Mouse (Mus musculus): Measurements from ENCODE around the gene Spocd1. TPM values are rescaled to one million over a fixed set of nuclear protein-coding genes. Genes with fewer than 3 reads are reported as not detected.

Spocd1 gene
- 0.08 TPM in 1 of 2 replicates, not detected in the other for polyA plus RNA-seq (2014; fragmentation: Nextera tagmentation; extraction: Ambion mirVana)

- Histone ChIP-seq H3K9ac (ENCODE audit: low read depth, low read length) (no peak within 1 kb of the TSS), H3K27ac (ENCODE audit: low read depth, low read length) (no peak within 1 kb of the TSS), H3K4me1 (replicated peaks; ENCODE audit: control insufficient read depth, insufficient read depth, low read length) (no peaks in the 10 kb centered on the region), H3K36me3 (ENCODE audit: control insufficient read depth, insufficient read depth, low read length) (no peaks in the 10 kb centered on the region), H3K27me3 (ENCODE audit: control insufficient read depth, insufficient read depth, low read length) (no peaks in the 10 kb centered on the region), H3K4me2 (replicated peaks; ENCODE audit: low read depth, low read length) (peak within 1 kb of the TSS; percentile 17; the same call in 1 of the 2 replicates), H3K9me3 (ENCODE audit: control insufficient read depth, low read length) (no peaks in the 10 kb centered on the region), H3K4me3 (ENCODE audit: low read depth, low read length) (no peak within 1 kb of the TSS)
- ATAC-seq (ENCODE audit: low FRiP score) (no peak), DNase-seq (ENCODE audit: low spot score) (no peak)
- WGBS, result 43% methylated on average over 4 of the region's 4 CpGs
Measured at GRCm38 (mm10) chr4:129928949-129929348, at the start of gene Spocd1. Spocd1 (plus strand) TSS chr4:129929249.

- Histone ChIP-seq H3K27ac (ENCODE audit: low read depth, low read length) (no peak overlapping the region), H3K4me2 (replicated peaks; ENCODE audit: low read depth, low read length) (no peak overlapping the region), H3K4me3 (ENCODE audit: low read depth, low read length) (no peak overlapping the region), H3K27me3 (ENCODE audit: control insufficient read depth, insufficient read depth, low read length) (no peaks in the 10 kb centered on the region), H3K9me3 (ENCODE audit: control insufficient read depth, low read length) (no peaks in the 10 kb centered on the region), H3K4me1 (replicated peaks; ENCODE audit: control insufficient read depth, insufficient read depth, low read length) (peaks cover 2% of the 10 kb centered on the region), H3K9ac (ENCODE audit: low read depth, low read length) (no peak overlapping the region), H3K36me3 (ENCODE audit: control insufficient read depth, insufficient read depth, low read length) (no peaks in the 10 kb centered on the region)
- DNase-seq (ENCODE audit: low spot score), result no peak
- WGBS, result 86% methylated on average over 7 of the region's 7 CpGs
- no peak for ATAC-seq (ENCODE audit: low FRiP score)
Measured at GRCm38 (mm10) chr4:129880615-129881014, 48.4 kb upstream of the Spocd1 start.

- no peak for DNase-seq (ENCODE audit: low spot score)
- Histone ChIP-seq H3K4me1 (replicated peaks; ENCODE audit: control insufficient read depth, insufficient read depth, low read length) (peaks cover 2% of the 10 kb centered on the region), H3K4me3 (ENCODE audit: low read depth, low read length) (no peak overlapping the region), H3K9ac (ENCODE audit: low read depth, low read length) (no peak overlapping the region), H3K9me3 (ENCODE audit: control insufficient read depth, low read length) (no peaks in the 10 kb centered on the region), H3K36me3 (ENCODE audit: control insufficient read depth, insufficient read depth, low read length) (no peaks in the 10 kb centered on the region), H3K4me2 (replicated peaks; ENCODE audit: low read depth, low read length) (no peak overlapping the region), H3K27ac (ENCODE audit: low read depth, low read length) (no peak overlapping the region), H3K27me3 (ENCODE audit: control insufficient read depth, insufficient read depth, low read length) (no peaks in the 10 kb centered on the region)
- WGBS, result 42% methylated on average over 3 of the region's 3 CpGs
- ATAC-seq (ENCODE audit: low FRiP score), result no peak
Measured at GRCm38 (mm10) chr4:129881661-129882060, 47.4 kb upstream of the Spocd1 start.

DNA sequence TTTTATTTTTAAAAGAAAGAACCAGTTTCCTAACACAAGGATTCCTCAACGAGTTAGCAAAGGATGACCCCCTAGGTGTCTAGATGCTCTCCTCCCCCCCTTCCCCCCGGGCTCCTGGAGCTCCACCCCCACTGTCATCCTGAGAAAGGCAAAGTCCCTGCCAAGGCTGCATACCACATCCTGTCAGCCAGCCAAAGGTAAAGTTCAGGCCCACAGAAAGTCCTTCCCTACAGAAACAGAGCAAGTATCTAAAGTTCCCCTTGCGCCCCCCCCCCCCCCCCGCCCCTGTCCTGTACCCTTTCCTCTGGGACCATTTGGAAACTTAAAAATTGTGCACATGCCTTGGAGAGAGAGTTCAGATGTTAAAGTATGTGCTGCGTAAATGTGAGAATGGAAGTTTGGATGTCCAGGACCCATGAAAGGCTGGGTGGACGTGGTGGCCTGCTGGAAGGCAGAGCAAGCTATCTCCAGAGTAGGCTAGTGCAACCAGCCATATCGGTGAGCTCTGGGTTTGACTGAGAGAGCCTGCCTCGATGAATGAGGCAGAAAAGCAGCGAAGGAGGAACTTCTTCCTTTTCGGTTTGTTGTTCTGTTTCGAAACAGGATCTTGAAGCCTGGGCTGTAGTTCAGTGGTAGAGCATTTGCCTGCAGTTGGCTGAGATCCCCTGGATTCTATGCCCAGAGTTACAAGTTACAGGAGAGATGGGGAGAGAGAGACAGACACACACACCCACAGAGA is 46.3 kb upstream of the Spocd1 start:
- Histone ChIP-seq H3K27ac (ENCODE audit: low read depth, low read length) (no peak overlapping the region), H3K9me3 (ENCODE audit: control insufficient read depth, low read length) (no peaks in the 10 kb centered on the region), H3K4me2 (replicated peaks; ENCODE audit: low read depth, low read length) (no peak overlapping the region), H3K9ac (ENCODE audit: low read depth, low read length) (no peak overlapping the region), H3K36me3 (ENCODE audit: control insufficient read depth, insufficient read depth, low read length) (no peaks in the 10 kb centered on the region), H3K4me3 (ENCODE audit: low read depth, low read length) (no peak overlapping the region), H3K27me3 (ENCODE audit: control insufficient read depth, insufficient read depth, low read length) (no peaks in the 10 kb centered on the region), H3K4me1 (replicated peaks; ENCODE audit: control insufficient read depth, insufficient read depth, low read length) (no peaks in the 10 kb centered on the region; the same call in 1 of the 2 replicates)
- DNase-seq (ENCODE audit: low spot score) (peak; percentile 31), ATAC-seq (ENCODE audit: low FRiP score) (no peak)
- WGBS, result 40% methylated on average over 11 of the region's 11 CpGs

DNA sequence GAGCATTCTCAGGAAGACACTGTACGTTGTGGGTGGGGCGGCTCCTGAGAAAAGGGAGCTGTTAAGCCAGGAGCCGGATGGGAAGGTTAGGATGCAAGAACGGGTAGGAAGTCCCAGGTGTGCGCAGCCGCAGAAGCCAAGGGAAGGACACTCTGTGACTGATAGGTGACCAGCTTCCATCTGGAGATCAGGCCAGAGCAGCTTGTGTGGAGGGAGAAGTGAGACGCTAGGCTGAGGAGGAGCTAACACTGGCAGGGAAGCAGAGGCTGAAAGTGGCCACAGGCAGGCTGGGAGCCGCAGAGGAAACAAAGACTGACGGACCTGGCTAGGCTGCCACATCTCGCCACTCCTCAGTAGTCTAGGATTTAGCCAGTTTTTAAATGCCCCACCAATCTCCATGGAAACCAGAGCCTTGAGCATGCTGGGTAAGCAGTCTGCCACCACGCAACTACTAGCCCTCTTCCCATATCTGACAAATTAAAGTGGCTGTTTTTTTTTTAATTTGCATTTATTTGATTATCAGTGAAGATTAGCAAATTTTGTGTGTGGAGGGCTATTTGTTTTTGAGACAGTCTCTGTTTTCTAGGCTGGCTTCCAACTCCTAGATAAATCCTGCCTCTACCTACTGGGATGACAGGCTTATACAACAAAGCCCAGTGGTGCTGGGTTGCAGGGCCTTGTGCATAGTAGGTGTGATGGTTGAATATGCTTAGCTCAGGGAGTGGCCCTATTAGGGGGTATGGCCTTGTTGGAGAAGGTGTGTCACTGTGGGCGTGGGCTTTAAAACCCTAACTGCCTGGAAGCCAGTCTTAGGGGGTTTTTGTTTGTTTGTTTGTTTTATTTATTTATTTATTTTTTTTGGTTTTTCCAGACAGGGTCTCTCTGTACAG is 44.8 kb upstream of the Spocd1 start:
- ATAC-seq (ENCODE audit: low FRiP score), result no peak

DNA sequence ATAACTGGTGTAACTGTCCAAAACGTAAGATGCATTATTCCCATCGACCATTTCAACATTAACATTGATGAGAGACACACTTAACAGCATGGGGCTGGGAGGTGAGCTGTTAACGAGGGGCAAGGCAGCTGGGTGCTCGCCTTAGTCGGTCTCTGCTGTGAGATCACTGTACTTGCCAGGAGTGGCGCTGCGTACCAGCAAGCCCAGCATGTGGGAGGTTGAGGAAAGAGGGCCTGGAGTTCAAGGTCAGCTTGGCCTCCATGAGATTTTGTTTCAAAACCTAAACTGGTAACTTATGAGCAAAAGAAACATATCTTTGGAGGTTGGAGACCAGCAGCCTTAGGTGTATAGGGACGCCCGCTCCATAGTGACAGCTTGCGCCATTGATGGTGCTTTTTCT is 39.4 kb upstream of the Spocd1 start:
- Histone ChIP-seq H3K4me3 (ENCODE audit: low read depth, low read length) (no peak overlapping the region), H3K27ac (ENCODE audit: low read depth, low read length) (no peak overlapping the region), H3K27me3 (ENCODE audit: control insufficient read depth, insufficient read depth, low read length) (no peaks in the 10 kb centered on the region), H3K9ac (ENCODE audit: low read depth, low read length) (no peak overlapping the region), H3K9me3 (ENCODE audit: control insufficient read depth, low read length) (no peaks in the 10 kb centered on the region), H3K4me1 (replicated peaks; ENCODE audit: control insufficient read depth, insufficient read depth, low read length) (no peaks in the 10 kb centered on the region), H3K4me2 (replicated peaks; ENCODE audit: low read depth, low read length) (no peak overlapping the region), H3K36me3 (ENCODE audit: control insufficient read depth, insufficient read depth, low read length) (no peaks in the 10 kb centered on the region)
- no peak for ATAC-seq (ENCODE audit: low FRiP score)
- WGBS, result 78% methylated on average over 10 of the region's 10 CpGs
- DNase-seq (ENCODE audit: low spot score), result no peak

More for the DNA sequence above, 44.8 kb upstream of the Spocd1 start:
- H3K9ac ChIP-seq (ENCODE audit: low read depth, low read length), result peak overlapping the region; percentile 27
- 61% methylated on average over 12 of the region's 12 CpGs for WGBS
- H3K4me2 ChIP-seq (replicated peaks; ENCODE audit: low read depth, low read length), result no peak overlapping the region
- DNase-seq (ENCODE audit: low spot score), result peak; percentile 33
- H3K27ac ChIP-seq (ENCODE audit: low read depth, low read length), result no peak overlapping the region
- no peaks in the 10 kb centered on the region for H3K36me3 ChIP-seq (ENCODE audit: control insufficient read depth, insufficient read depth, low read length)
- no peaks in the 10 kb centered on the region for H3K9me3 ChIP-seq (ENCODE audit: control insufficient read depth, low read length)
- H3K27me3 ChIP-seq (ENCODE audit: control insufficient read depth, insufficient read depth, low read length), result no peaks in the 10 kb centered on the region
- H3K4me3 ChIP-seq (ENCODE audit: low read depth, low read length), result no peak overlapping the region
- H3K4me1 ChIP-seq (replicated peaks; ENCODE audit: control insufficient read depth, insufficient read depth, low read length), result no peaks in the 10 kb centered on the region; the same call in 1 of the 2 replicates

DNA sequence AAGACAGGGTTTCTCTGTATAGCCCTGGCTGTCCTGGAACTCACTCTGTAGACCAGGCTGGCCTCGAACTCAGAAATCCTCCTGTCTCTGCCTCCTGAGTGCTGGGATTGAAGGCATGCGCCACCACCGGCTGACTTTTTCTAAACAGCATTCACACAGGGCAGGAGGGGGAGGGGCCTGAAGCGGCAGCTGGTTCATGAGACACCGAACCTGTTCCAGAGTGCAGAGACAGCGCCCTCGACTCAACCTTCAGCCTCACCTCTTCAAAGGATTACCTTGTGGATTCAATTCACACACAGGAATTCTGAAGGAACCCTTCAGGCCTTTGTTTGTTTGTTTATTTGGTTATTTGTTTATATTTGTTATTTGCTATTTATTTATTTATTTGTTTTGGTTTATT is 39.0 kb upstream of the Spocd1 start:
- H3K27ac ChIP-seq (ENCODE audit: low read depth, low read length), result no peak overlapping the region
- H3K9ac ChIP-seq (ENCODE audit: low read depth, low read length), result no peak overlapping the region
- no peak for DNase-seq (ENCODE audit: low spot score)
- H3K4me1 ChIP-seq (replicated peaks; ENCODE audit: control insufficient read depth, insufficient read depth, low read length), result no peaks in the 10 kb centered on the region
- H3K9me3 ChIP-seq (ENCODE audit: control insufficient read depth, low read length), result no peaks in the 10 kb centered on the region
- H3K36me3 ChIP-seq (ENCODE audit: control insufficient read depth, insufficient read depth, low read length), result no peaks in the 10 kb centered on the region
- H3K4me3 ChIP-seq (ENCODE audit: low read depth, low read length), result no peak overlapping the region
- ATAC-seq (ENCODE audit: low FRiP score), result no peak
- no peak overlapping the region for H3K4me2 ChIP-seq (replicated peaks; ENCODE audit: low read depth, low read length)
- WGBS, result 85% methylated on average over 7 of the region's 7 CpGs
- no peaks in the 10 kb centered on the region for H3K27me3 ChIP-seq (ENCODE audit: control insufficient read depth, insufficient read depth, low read length)

GRCm38 (mm10) chr4:129894861-129895260 is 34.2 kb upstream of the Spocd1 start:
- 93% methylated on average over 3 of the region's 3 CpGs for WGBS

More at GRCm38 (mm10) chr4:129894861-129895260, 34.2 kb upstream of the Spocd1 start:
- H3K4me1 ChIP-seq (replicated peaks; ENCODE audit: control insufficient read depth, insufficient read depth, low read length), result no peaks in the 10 kb centered on the region
- DNase-seq (ENCODE audit: low spot score) (no peak), ATAC-seq (ENCODE audit: low FRiP score) (no peak)
- no peak overlapping the region for H3K9ac ChIP-seq (ENCODE audit: low read depth, low read length)
- H3K4me2 ChIP-seq (replicated peaks; ENCODE audit: low read depth, low read length), result no peak overlapping the region
- H3K4me3 ChIP-seq (ENCODE audit: low read depth, low read length), result no peak overlapping the region
- H3K36me3 ChIP-seq (ENCODE audit: control insufficient read depth, insufficient read depth, low read length), result no peaks in the 10 kb centered on the region
- H3K27ac ChIP-seq (ENCODE audit: low read depth, low read length), result no peak overlapping the region
- no peaks in the 10 kb centered on the region for H3K27me3 ChIP-seq (ENCODE audit: control insufficient read depth, insufficient read depth, low read length)
- H3K9me3 ChIP-seq (ENCODE audit: control insufficient read depth, low read length), result no peaks in the 10 kb centered on the region
